Mouse (Mus musculus) megakaryocyte, adult 5-6 weeks (primary cell): ENCODE results near the gene Mpp6. TPM values are rescaled to one million over a fixed set of nuclear protein-coding genes. Genes with fewer than 3 reads are reported as not detected.

Experiments used
- ATAC-seq: 2 replicates; pipeline ENCODE4 v1.8.0; 2016; ENCODE audit warnings: mild to moderate bottlenecking, inconsistent platforms; ENCODE audit not compliant: poor library complexity, severe bottlenecking
- total RNA-seq, 2 experiments: library from RNA; stranded (forward) in 1 of 2; stranded (reverse) in 1 of 2; fragments of 153-499, 151-499 nt in 1 of 2; fragments of 221-1000, 200-1000 nt in 1 of 2; gene quantifications; 2 replicates each; pipeline versions ENCODE4 v1.2.3 to v1.2.4; 2015 to 2017

The Mpp6 gene
- total RNA-seq (2015) (95.2 and 96.8 TPM in 2 replicates), total RNA-seq (2017) (177 and 191 TPM in 2 replicates)

- peak; percentile 64 for ATAC-seq
Observed at GRCm38 (mm10) chr6:50109757-50110378, at the start of gene Mpp6. Gene Mpp6 (plus strand): TSS chr6:50110241.

- no peak for ATAC-seq
Observed at GRCm38 (mm10) chr6:50066172-50066571, 43.9 kb upstream of the Mpp6 start.

- ATAC-seq = no peak
Observed at GRCm38 (mm10) chr6:50068490-50068889, 41.6 kb upstream of the Mpp6 start.

GRCm38 (mm10) chr6:50075248-50075647 lies 34.8 kb upstream of the Mpp6 start:
- ATAC-seq = no peak

- no peak for ATAC-seq
Observed at GRCm38 (mm10) chr6:50076473-50076872, 33.6 kb upstream of the Mpp6 start.

GRCm38 (mm10) chr6:50080431-50080830 lies 29.6 kb upstream of the Mpp6 start:
- no peak for ATAC-seq

GRCm38 (mm10) chr6:50085206-50085605 lies 24.8 kb upstream of the Mpp6 start:
- no peak for ATAC-seq

GRCm38 (mm10) chr6:50089333-50089732 lies 20.7 kb upstream of the Mpp6 start:
- no peak for ATAC-seq

- ATAC-seq = no peak
Observed at GRCm38 (mm10) chr6:50090221-50090620, 19.8 kb upstream of the Mpp6 start.

- no peak for ATAC-seq
Observed at GRCm38 (mm10) chr6:50091462-50092154, 18.4 kb upstream of the Mpp6 start.

- 0 out of 2 replicates have a peak, but pooled peaks have one; percentile 1 for ATAC-seq
Observed at GRCm38 (mm10) chr6:50109201-50109756, 762 bp upstream of the Mpp6 start.

GRCm38 (mm10) chr6:50110379-50110941 lies 419 bp downstream of the Mpp6 start:
- ATAC-seq = peak; percentile 12

- no peak for ATAC-seq
Observed at GRCm38 (mm10) chr6:50111111-50111655, 1.1 kb downstream of the Mpp6 start.

- ATAC-seq = peak; percentile 70
Observed at GRCm38 (mm10) chr6:50112775-50113174, 2.7 kb downstream of the Mpp6 start.

- ATAC-seq = peak; percentile 72
Observed at GRCm38 (mm10) chr6:50114280-50114679, 4.2 kb downstream of the Mpp6 start.

GRCm38 (mm10) chr6:50120931-50121330 lies 10.9 kb downstream of the Mpp6 start:
- ATAC-seq = no peak

GRCm38 (mm10) chr6:50122835-50123234 lies 12.8 kb downstream of the Mpp6 start:
- ATAC-seq = no peak

- no peak for ATAC-seq
Observed at GRCm38 (mm10) chr6:50124197-50124596, 14.2 kb downstream of the Mpp6 start.

- ATAC-seq = no peak
Observed at GRCm38 (mm10) chr6:50126331-50126730, 16.3 kb downstream of the Mpp6 start.

GRCm38 (mm10) chr6:50127536-50127935 lies 17.5 kb downstream of the Mpp6 start:
- no peak for ATAC-seq

- ATAC-seq = no peak
Observed at GRCm38 (mm10) chr6:50137651-50138050, 27.6 kb downstream of the Mpp6 start.
